Mouse (Mus musculus) forebrain, embryonic 11.5 days (tissue): ENCODE results near the gene Gpx5. TPM values are rescaled to one million over a fixed set of nuclear protein-coding genes. Genes with fewer than 3 reads are reported as not detected.

Experiments used
- polyA plus RNA-seq: library from polyadenylated mRNA; unstranded; fragments of >200 nt; fragmentation: Nextera tagmentation; extraction: Ambion mirVana; gene quantifications from 2 replicates; pipeline ENCODE4 v1.2.1, GENCODE M21; 2014

The Gpx5 gene
- polyA plus RNA-seq, 1 experiment from 2014 or later = not detected

Other genes starting within 250 kb of the Gpx5 start
- not detected in 2 replicates for gene Olfr1370, start 217.8 kb downstream of the Gpx5 start, polyA plus RNA-seq
- gene Olfr1369-ps1, start 181.2 kb downstream of the Gpx5 start, polyA plus RNA-seq = not detected in 2 replicates
- not detected in 2 replicates for gene Olfr263, start 163.1 kb downstream of the Gpx5 start, polyA plus RNA-seq
- gene Olfr1368, start 146.9 kb downstream of the Gpx5 start, polyA plus RNA-seq = not detected in 2 replicates
- gene Trim27, start 113.3 kb downstream of the Gpx5 start, polyA plus RNA-seq = 178 and 183 TPM in 2 replicates
- gene Gpx6, start 19.4 kb upstream of the Gpx5 start, polyA plus RNA-seq = not detected in 2 replicates
- gene Olfr1367, start 54.2 kb upstream of the Gpx5 start, polyA plus RNA-seq = not detected in 2 replicates
- gene Zscan12, start 70.1 kb upstream of the Gpx5 start, polyA plus RNA-seq = 20.5 and 22.4 TPM in 2 replicates
- 89.7 and 91.3 TPM in 2 replicates for gene Zkscan3, start 110.0 kb upstream of the Gpx5 start, polyA plus RNA-seq
- gene Pgbd1, start 148.3 kb upstream of the Gpx5 start, polyA plus RNA-seq = 6.9 and 8.3 TPM in 2 replicates
- 19.5 and 22.2 TPM in 2 replicates for gene Zscan26, start 161.0 kb upstream of the Gpx5 start, polyA plus RNA-seq
- 2.7 and 3.9 TPM in 2 replicates for gene Nkapl, start 175.8 kb upstream of the Gpx5 start, polyA plus RNA-seq
- gene Zkscan4, start 186.2 kb upstream of the Gpx5 start, polyA plus RNA-seq = 4.4 and 5.3 TPM in 2 replicates
- gene Gm10065, start 186.7 kb upstream of the Gpx5 start, polyA plus RNA-seq = not detected in 2 replicates
- 0.27 TPM in 1 of 2 replicates, not detected in the other for gene AK157302, start 202.5 kb upstream of the Gpx5 start, polyA plus RNA-seq
- 2.7 and 3.6 TPM in 2 replicates for gene Gm11273, start 208.7 kb upstream of the Gpx5 start, polyA plus RNA-seq
- 10.2 and 10.6 TPM in 2 replicates for gene Zkscan8, start 238.4 kb upstream of the Gpx5 start, polyA plus RNA-seq